Mouse (Mus musculus) liver, postnatal 0 days (tissue): ENCODE results near the gene Chrm3. TPM values are rescaled to one million over a fixed set of nuclear protein-coding genes. Genes with fewer than 3 reads are reported as not detected.
A peak's percentile ranks its signal among the peaks of the same experiment; 100 is the strongest.

ENCODE experiments used
- ATAC-seq: fragments of 200-750 bp; cut with Nextera tagmentation; 2 replicates; pipeline ENCODE4 v1.8.0; 2017; ENCODE audit warnings: mild to moderate bottlenecking, moderate library complexity
- DNase-seq: peaks from one replicate; pipeline ENCODE4 v3.0.0-alpha.2; 2016
- H3K27ac ChIP-seq: fragments of 300-500 bp; sonication (generic); 2 replicates; pipeline ENCODE4 v1.5.1; 2014; ENCODE audit warnings: antibody characterized with exemption, moderate library complexity, mild to moderate bottlenecking, low read depth
- H3K27me3 ChIP-seq: fragments of 300-500 bp; sonication (generic); 2 replicates; pipeline ENCODE4 v1.6.1; 2014; ENCODE audit warnings: low read length, control low read depth, mixed read lengths; ENCODE audit not compliant: insufficient read depth
- H3K36me3 ChIP-seq: fragments of 300-500 bp; sonication (generic); replicated peaks from 2 replicates; pipeline ENCODE4 v1.6.1; 2014; ENCODE audit warnings: mild to moderate bottlenecking, control low read depth, low read length, moderate library complexity, mixed read lengths; ENCODE audit not compliant: insufficient read depth
- H3K4me1 ChIP-seq: fragments of 300-500 bp; sonication (generic); 2 replicates; pipeline ENCODE4 v1.6.1; 2014; ENCODE audit warnings: antibody characterized with exemption, mild to moderate bottlenecking, control low read depth; ENCODE audit not compliant: insufficient read depth
- H3K4me2 ChIP-seq: fragments of 300-500 bp; sonication (generic); 2 replicates; pipeline ENCODE4 v1.6.1; 2014; ENCODE audit warnings: low read depth, mild to moderate bottlenecking, low read length, moderate library complexity, mixed read lengths
- H3K4me3 ChIP-seq: fragments of 300-500 bp; sonication (generic); 2 replicates; pipeline ENCODE4 v1.5.1; 2014; ENCODE audit warnings: low read depth, low read length
- H3K9ac ChIP-seq: fragments of 300-500 bp; sonication (generic); replicated peaks from 2 replicates; pipeline ENCODE4 v1.6.1; 2014; ENCODE audit warnings: mild to moderate bottlenecking, moderate library complexity
- H3K9me3 ChIP-seq: fragments of 300-500 bp; sonication (generic); 2 replicates; pipeline ENCODE4 v1.6.1; 2016; ENCODE audit warnings: mild to moderate bottlenecking, control low read depth, low read length, mixed read lengths
- CTCF ChIP-seq: sonication (generic); IDR thresholded peaks from 2 replicates; pipeline ENCODE4 v1.5.1; 2016; ENCODE audit warnings: antibody characterized with exemption, low read depth
- EP300 ChIP-seq: IDR thresholded peaks from 2 replicates; pipeline ENCODE4 v1.6.1; 2016; ENCODE audit warnings: antibody characterized with exemption, low read depth, mild to moderate bottlenecking
- WGBS: fragments of 180-500 bp; shearing (Covaris S2); extraction: QIAGEN DNeasy Blood & Tissue Kit; methylation state at CpG from one replicate; pipeline ENCODE4 v1.1.7; 2014; ENCODE audit not compliant: insufficient replicate concordance; 5-methylcytosine and 5-hydroxymethylcytosine counted together
- polyA plus RNA-seq: library from polyadenylated mRNA; unstranded; fragments of >200 nt; fragmentation: Nextera tagmentation; extraction: Ambion mirVana; gene quantifications from 2 replicates; pipeline ENCODE4 v1.2.1, GENCODE M21; 2015

Chrm3 gene
- polyA plus RNA-seq, 1 experiment from 2014 or later, result not detected

DNA sequence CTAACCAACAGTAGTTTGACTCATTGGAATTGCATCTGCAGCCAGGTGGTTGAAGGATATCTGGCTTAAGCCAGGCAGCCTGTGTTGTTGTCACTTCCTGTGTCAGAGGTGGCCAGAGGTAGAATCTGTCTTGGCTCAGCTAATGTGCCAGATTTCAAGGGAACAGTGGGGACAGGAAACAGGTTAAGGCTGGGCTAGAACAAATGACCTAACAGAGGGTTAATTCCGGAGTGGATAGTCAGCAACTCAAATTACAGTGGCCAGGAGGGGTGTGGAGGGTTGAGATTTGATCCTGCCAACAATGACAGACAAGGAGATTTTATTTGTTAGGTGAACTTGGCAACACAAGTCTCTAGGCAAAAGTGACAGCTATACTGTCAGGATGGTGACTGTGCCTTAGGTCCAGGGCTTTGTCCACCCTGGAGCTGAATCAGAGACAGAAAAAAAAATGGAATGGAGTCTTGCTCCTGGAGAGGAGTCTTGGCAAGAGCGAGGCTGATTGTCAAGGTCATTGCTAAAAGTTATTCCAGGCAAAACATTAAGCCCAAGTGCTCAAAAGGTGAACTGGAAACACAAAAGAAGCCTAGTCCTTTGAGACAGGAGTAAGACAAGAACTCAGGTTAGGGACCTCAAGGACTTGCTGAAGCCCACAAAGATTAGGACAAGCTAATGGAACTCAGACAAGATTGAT is 5.6 kb downstream of the Chrm3 start:
- DNase-seq, result no peak
- 42% methylated on average over 2 of the region's 2 CpGs for WGBS

GRCm38 (mm10) chr13:10352141-10352540 is 8.5 kb downstream of the Chrm3 start:
- WGBS, result 81% methylated on average over 1 of the region's 1 CpGs

More for the DNA sequence above, 5.6 kb downstream of the Chrm3 start:
- no peaks in the 10 kb centered on the region for H3K9me3 ChIP-seq
- ATAC-seq, result no peak
- H3K36me3 ChIP-seq, result no peaks in the 10 kb centered on the region
- H3K27me3 ChIP-seq, result peaks cover 18% of the 10 kb centered on the region
- H3K27ac ChIP-seq, result no peak overlapping the region
- H3K4me1 ChIP-seq, result no peaks in the 10 kb centered on the region
- H3K4me2 ChIP-seq, result no peak overlapping the region
- TF ChIP-seq EP300, result no peak
- TF ChIP-seq CTCF, result no peak
- no peak overlapping the region for H3K9ac ChIP-seq
- H3K4me3 ChIP-seq, result no peak overlapping the region

DNA sequence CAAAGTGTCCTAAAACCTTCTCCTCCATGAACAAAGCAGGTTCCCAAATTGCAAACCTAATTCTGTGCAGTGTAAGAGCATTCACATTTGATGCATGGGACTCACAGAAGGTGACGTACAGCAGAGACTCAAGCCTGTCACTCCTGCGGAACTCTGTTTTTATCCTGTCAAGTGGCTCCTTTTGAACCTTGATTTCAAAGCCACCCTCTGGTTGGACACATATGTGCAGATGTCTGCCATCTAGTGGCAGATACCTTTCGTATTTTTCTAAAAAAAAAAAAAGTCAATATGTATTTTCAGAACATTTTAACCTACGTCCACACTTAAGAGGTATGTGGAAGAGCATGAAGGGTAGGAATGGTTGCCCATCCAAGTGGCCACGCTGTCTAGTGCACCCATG is 16.3 kb downstream of the Chrm3 start:
- TF ChIP-seq CTCF, result peak; percentile 38
- TF ChIP-seq EP300, result no peak
- Histone ChIP-seq H3K4me2 (no peak overlapping the region), H3K9ac (no peak overlapping the region), H3K4me1 (no peaks in the 10 kb centered on the region), H3K27ac (no peak overlapping the region), H3K4me3 (no peak overlapping the region), H3K9me3 (no peaks in the 10 kb centered on the region), H3K36me3 (no peaks in the 10 kb centered on the region), H3K27me3 (no peaks in the 10 kb centered on the region)
- no peak for ATAC-seq
- 50% methylated on average over 5 of the region's 5 CpGs for WGBS
- no peak for DNase-seq

More at GRCm38 (mm10) chr13:10352141-10352540, 8.5 kb downstream of the Chrm3 start:
- ATAC-seq (no peak), DNase-seq (no peak)
- Histone ChIP-seq H3K27me3 (no peaks in the 10 kb centered on the region), H3K27ac (no peak overlapping the region), H3K4me3 (no peak overlapping the region), H3K9ac (no peak overlapping the region), H3K36me3 (no peaks in the 10 kb centered on the region), H3K9me3 (no peaks in the 10 kb centered on the region), H3K4me1 (no peaks in the 10 kb centered on the region), H3K4me2 (no peak overlapping the region)
- TF ChIP-seq EP300, result no peak
- TF ChIP-seq CTCF, result no peak

GRCm38 (mm10) chr13:10335558-10335957 is 25.1 kb downstream of the Chrm3 start:
- DNase-seq (no peak), ATAC-seq (no peak)
- Histone ChIP-seq H3K27ac (no peak overlapping the region), H3K27me3 (no peaks in the 10 kb centered on the region), H3K4me1 (no peaks in the 10 kb centered on the region), H3K9me3 (no peaks in the 10 kb centered on the region), H3K4me3 (no peak overlapping the region), H3K36me3 (no peaks in the 10 kb centered on the region), H3K9ac (no peak overlapping the region), H3K4me2 (no peak overlapping the region)
- TF ChIP-seq EP300 (no peak), CTCF (no peak)

GRCm38 (mm10) chr13:10332762-10333161 is 27.9 kb downstream of the Chrm3 start:
- H3K4me2 ChIP-seq, result no peak overlapping the region
- no peak overlapping the region for H3K27ac ChIP-seq
- no peaks in the 10 kb centered on the region for H3K36me3 ChIP-seq
- H3K9me3 ChIP-seq, result no peaks in the 10 kb centered on the region
- 73% methylated on average over 4 of the region's 4 CpGs for WGBS
- ATAC-seq (no peak), DNase-seq (no peak)
- no peaks in the 10 kb centered on the region for H3K27me3 ChIP-seq
- TF ChIP-seq EP300 (no peak), CTCF (no peak)
- no peaks in the 10 kb centered on the region for H3K4me1 ChIP-seq
- no peak overlapping the region for H3K9ac ChIP-seq
- no peak overlapping the region for H3K4me3 ChIP-seq

- no peak overlapping the region for H3K4me2 ChIP-seq
- no peak overlapping the region for H3K4me3 ChIP-seq
- H3K36me3 ChIP-seq, result no peaks in the 10 kb centered on the region
- ATAC-seq (no peak), DNase-seq (no peak)
- H3K9ac ChIP-seq, result no peak overlapping the region
- H3K27ac ChIP-seq, result no peak overlapping the region
- no peak for TF ChIP-seq CTCF
- H3K4me1 ChIP-seq, result no peaks in the 10 kb centered on the region
- H3K27me3 ChIP-seq, result no peaks in the 10 kb centered on the region
- no peaks in the 10 kb centered on the region for H3K9me3 ChIP-seq
These were observed 50.8 kb downstream of the Chrm3 start for GRCm38 (mm10) chr13:10309811-10310210.

DNA sequence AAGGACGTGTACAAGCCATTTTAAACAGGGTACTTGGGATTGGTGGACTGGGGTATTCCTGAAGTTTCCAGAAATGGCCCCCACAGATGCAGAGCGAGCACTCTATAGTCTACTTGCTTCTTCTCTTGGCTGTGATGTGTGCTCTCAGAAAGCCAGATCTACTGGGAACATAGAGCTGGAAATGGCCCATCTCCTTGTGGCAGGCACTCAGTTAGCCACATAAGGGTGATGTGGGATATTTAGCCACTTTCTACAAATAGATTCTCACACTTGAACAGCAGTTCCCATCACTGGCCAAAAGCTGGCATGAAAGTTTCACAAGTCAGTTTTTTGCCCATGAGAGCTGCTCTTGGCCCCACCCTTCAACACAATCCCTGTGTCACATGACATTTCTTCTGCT is 65.5 kb downstream of the Chrm3 start:
- H3K4me1 ChIP-seq, result no peaks in the 10 kb centered on the region
- no peak overlapping the region for H3K9ac ChIP-seq
- WGBS, result 50% methylated on average over 2 of the region's 2 CpGs
- DNase-seq (no peak), ATAC-seq (no peak)
- no peaks in the 10 kb centered on the region for H3K27me3 ChIP-seq
- H3K36me3 ChIP-seq, result no peaks in the 10 kb centered on the region
- no peak overlapping the region for H3K4me2 ChIP-seq
- no peaks in the 10 kb centered on the region for H3K9me3 ChIP-seq
- no peak overlapping the region for H3K4me3 ChIP-seq
- TF ChIP-seq CTCF, result no peak
- no peak for TF ChIP-seq EP300
- no peak overlapping the region for H3K27ac ChIP-seq
